Mouse (Mus musculus) C2C12 (cell line): Measurements from ENCODE around the gene Dennd4b. TPM values are rescaled to one million over a fixed set of nuclear protein-coding genes. Genes with fewer than 3 reads are reported as not detected.
"Not testable (repeated sequence)": the region's sequence is repeated elsewhere in the genome, so short reads cannot be mapped to it uniquely, and the experiment has no call there.

Experiments used
- H3K27me3 ChIP-seq: one replicate; pipeline ENCODE4 v1.6.1; 2011; ENCODE audit not compliant: control insufficient read depth, insufficient read depth, insufficient read length
- H3K36me3 ChIP-seq: one replicate; pipeline ENCODE4 v1.6.1; 2011; ENCODE audit not compliant: control insufficient read depth, insufficient read depth
- H3K4me3 ChIP-seq: one replicate; pipeline ENCODE4 v1.5.1; 2011; ENCODE audit warnings: mild to moderate bottlenecking, control low read depth; ENCODE audit not compliant: poor library complexity, insufficient read depth, severe bottlenecking
- H3K79me2 ChIP-seq: one replicate; pipeline ENCODE4 v1.6.1; 2011; ENCODE audit not compliant: control insufficient read depth, insufficient read depth
- H3K79me3 ChIP-seq: one replicate; pipeline ENCODE4 v1.6.1; 2011; ENCODE audit warnings: low read depth, control low read depth
- H3ac ChIP-seq: one replicate; pipeline ENCODE3; 2011; ENCODE audit warnings: low read depth; ENCODE audit not compliant: control insufficient read depth, insufficient read length
- CEBPB ChIP-seq: IDR thresholded peaks from one replicate; pipeline ENCODE4 v1.6.1; 2011; ENCODE audit warnings: low read depth, mild to moderate bottlenecking, control low read depth, moderate library complexity
- CTCF ChIP-seq: IDR thresholded peaks from one replicate; pipeline ENCODE4 v1.5.1; 2011; ENCODE audit not compliant: control insufficient read depth, insufficient read depth, insufficient read length
- FOSL1 ChIP-seq: IDR thresholded peaks from one replicate; pipeline ENCODE4 v1.8.0; 2011; ENCODE audit warnings: mild to moderate bottlenecking, low read length; ENCODE audit not compliant: poor library complexity, insufficient read depth, severe bottlenecking
- MAX ChIP-seq: IDR thresholded peaks from one replicate; pipeline ENCODE4 v1.6.1; 2011; ENCODE audit warnings: mild to moderate bottlenecking, control low read depth
- MYOD1 ChIP-seq: IDR thresholded peaks from one replicate; pipeline ENCODE4 v1.6.1; 2011; ENCODE audit warnings: low read depth; ENCODE audit not compliant: control insufficient read depth, insufficient read length
- MYOG ChIP-seq: IDR thresholded peaks from one replicate; pipeline ENCODE4 v1.6.1; 2011; ENCODE audit not compliant: control insufficient read depth, insufficient read length; ENCODE audit errors: extremely low read depth
- USF1 ChIP-seq: IDR thresholded peaks from one replicate; pipeline ENCODE4 v1.6.1; 2011; ENCODE audit warnings: low read depth, mild to moderate bottlenecking, control low read depth, moderate library complexity
- polyA plus RNA-seq: library from polyadenylated mRNA; unstranded; fragments of >200 nt; fragmentation: generic; extraction: Trizol; gene quantifications from one replicate; pipeline ENCODE4 v1.2.1, GENCODE M21; 2012; ENCODE audit warnings: missing spikeins

Gene Dennd4b
- polyA plus RNA-seq, 1 experiment: 2.6 TPM

DNA sequence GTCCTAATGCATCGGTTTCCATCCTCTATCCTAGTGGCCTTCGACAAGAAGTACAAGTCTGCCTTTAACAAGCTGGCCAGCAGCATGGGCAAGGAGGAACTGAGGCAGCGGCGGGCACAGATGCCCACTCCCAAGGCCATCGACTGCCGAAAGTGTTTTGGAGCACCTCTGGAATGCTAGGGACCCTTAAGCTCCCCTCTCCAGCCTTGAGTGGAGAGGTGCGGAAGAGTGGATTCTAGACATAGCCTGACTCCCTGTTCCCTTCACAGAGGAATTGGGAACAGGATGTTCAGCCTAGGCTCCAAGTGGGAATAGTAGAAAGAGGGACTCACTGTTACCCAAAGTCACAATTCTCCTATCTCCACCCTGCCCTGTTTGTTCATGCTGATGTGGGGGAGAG lies 14.8 kb downstream of the Dennd4b start:
- no peak overlapping the region for H3ac ChIP-seq
- H3K36me3 ChIP-seq: no peaks in the 10 kb centered on the region
- H3K79me3 ChIP-seq: no peaks in the 10 kb centered on the region
- TF ChIP-seq USF1: no peak
- TF ChIP-seq MAX: no peak
- no peak for TF ChIP-seq MYOD1
- TF ChIP-seq CEBPB: no peak
- TF ChIP-seq FOSL1: no peak
- TF ChIP-seq CTCF: no peak
- no peak for TF ChIP-seq MYOG
- no peaks in the 10 kb centered on the region for H3K27me3 ChIP-seq
- H3K79me2 ChIP-seq: no peaks in the 10 kb centered on the region
- no peak overlapping the region for H3K4me3 ChIP-seq

DNA sequence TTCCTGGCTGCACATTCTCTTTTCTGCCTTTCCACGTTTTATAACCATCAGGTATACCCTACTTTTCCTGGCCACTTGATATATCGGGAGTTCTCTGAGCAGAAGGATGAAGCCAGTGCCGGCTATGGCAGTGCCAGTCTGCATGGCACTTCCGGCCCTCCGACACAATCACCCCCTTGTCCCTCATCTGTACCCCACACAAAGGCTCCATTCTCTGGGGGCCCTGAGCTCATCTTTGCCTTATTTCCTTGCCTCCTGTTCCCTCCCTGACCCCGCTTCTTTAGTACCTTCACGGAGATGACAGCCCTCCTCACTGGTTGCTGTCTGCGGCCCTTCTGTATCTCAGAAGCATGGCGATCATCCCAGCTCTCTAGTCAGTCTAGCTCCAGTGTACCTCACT lies 15.7 kb downstream of the Dennd4b start:
- Histone ChIP-seq H3ac (no peak overlapping the region), H3K79me2 (no peaks in the 10 kb centered on the region), H3K27me3 (no peaks in the 10 kb centered on the region), H3K36me3 (no peaks in the 10 kb centered on the region), H3K79me3 (no peaks in the 10 kb centered on the region), H3K4me3 (no peak overlapping the region)
- no peak for TF ChIP-seq MYOG
- TF ChIP-seq FOSL1: no peak
- no peak for TF ChIP-seq CTCF
- no peak for TF ChIP-seq MYOD1
- TF ChIP-seq USF1: no peak
- TF ChIP-seq CEBPB: no peak
- TF ChIP-seq MAX: no peak

DNA sequence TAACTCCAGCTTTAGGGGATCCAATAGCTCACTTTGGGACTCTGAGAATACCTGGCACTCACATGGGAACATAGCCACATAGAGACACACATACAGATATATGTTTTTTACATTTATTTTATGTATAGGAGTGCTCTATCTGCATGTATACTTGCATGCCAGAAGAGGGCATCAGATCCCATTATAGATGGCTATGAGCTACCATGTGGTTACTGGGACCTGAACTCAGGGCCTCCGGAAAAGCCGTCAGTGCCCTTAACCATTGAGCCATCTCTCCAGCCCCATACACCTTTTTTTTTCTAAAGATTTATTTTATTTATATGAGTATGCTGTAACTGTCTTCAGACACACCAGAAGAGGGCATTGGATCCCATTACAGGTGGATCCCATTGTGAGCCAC lies 19.2 kb downstream of the Dennd4b start:
- H3K27me3 ChIP-seq: no peaks in the 10 kb centered on the region
- no peaks in the 10 kb centered on the region for H3K79me2 ChIP-seq
- no peak for TF ChIP-seq CTCF
- no peak for TF ChIP-seq MYOG
- no peak for TF ChIP-seq MYOD1
- TF ChIP-seq CEBPB: no peak
- TF ChIP-seq MAX: no peak
- TF ChIP-seq FOSL1: no peak
- TF ChIP-seq USF1: no peak
- H3K4me3 ChIP-seq: no peak overlapping the region
- H3ac ChIP-seq: no peak overlapping the region
- no peaks in the 10 kb centered on the region for H3K36me3 ChIP-seq
- H3K79me3 ChIP-seq: no peaks in the 10 kb centered on the region

DNA sequence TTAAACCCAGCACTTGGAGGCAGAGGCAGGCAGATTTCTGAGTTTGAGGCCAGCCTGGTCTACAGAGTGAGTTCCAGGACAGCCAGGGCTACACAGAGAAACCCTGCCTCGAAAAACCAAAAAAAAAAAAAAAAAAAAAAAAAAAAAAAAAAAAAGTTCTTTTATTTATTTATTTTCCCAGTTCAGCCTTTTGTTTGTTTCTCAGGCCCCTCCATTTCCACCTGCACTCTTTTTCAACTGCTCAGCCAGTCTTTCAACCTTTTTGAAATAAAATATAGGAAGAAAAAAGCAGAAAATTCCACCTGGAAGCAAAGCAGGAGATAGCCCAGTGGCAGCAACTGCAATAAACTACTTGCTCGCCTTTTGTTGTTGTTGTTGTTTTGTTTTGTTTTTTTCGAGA lies 24.4 kb downstream of the Dennd4b start:
- not testable (repeated sequence) for H3ac ChIP-seq, H3K27me3 ChIP-seq, H3K4me3 ChIP-seq, H3K36me3 ChIP-seq, H3K79me3 ChIP-seq
- H3K79me2 ChIP-seq: peaks cover 13% of the 10 kb centered on the region

DNA sequence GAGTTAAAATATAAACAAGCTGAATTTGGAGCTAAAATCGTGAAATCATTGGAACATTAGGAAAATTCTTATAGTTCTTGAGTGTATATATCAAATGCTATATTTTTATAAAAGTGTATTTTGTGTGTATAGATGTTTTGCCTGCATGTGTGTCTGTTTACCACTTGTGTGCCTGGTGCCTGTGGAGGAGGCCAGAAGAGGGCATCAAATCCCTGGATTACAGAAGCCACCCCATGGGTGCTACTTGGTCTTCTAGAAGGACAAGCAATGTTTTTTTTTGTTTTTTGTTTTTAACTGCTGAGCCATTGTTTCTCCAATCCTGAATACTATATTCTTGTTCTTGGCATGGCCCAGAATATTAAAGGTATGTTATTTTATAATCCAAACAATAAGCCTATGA lies 25.6 kb downstream of the Dennd4b start:
- Histone ChIP-seq H3K79me3 (peaks cover 20% of the 10 kb centered on the region), H3K36me3 (no peaks in the 10 kb centered on the region), H3ac (no peak overlapping the region), H3K4me3 (no peak overlapping the region), H3K27me3 (no peaks in the 10 kb centered on the region), H3K79me2 (peaks cover 25% of the 10 kb centered on the region)
- TF ChIP-seq MYOD1 (no peak), CTCF (no peak), CEBPB (no peak), MAX (no peak), USF1 (no peak), MYOG (no peak), FOSL1 (no peak)

DNA sequence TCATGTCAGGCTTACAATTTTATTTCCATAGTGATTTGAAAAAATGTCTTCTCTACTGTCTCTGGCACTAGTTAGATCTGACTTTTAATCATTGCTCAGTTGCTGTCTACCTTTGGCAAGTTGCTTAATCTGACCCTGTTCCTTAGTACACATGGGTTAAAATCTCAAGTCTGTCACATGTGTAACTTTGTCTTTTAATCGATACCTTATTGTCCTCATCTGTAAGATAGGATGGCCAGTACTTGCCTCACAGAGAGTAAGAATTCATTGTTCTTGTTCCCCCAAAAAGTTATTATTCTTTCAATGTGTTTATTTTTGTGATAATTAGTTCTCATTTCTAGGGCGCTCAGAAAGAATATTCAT lies 27.0 kb downstream of the Dennd4b start:
- peaks cover 34% of the 10 kb centered on the region for H3K79me3 ChIP-seq
- no peaks in the 10 kb centered on the region for H3K27me3 ChIP-seq
- peaks cover 38% of the 10 kb centered on the region for H3K79me2 ChIP-seq
- TF ChIP-seq FOSL1 (no peak), MAX (no peak), MYOD1 (no peak), CTCF (no peak), CEBPB (no peak), USF1 (no peak), MYOG (no peak)
- peak overlapping the region; percentile 23 for H3K4me3 ChIP-seq
- no peak overlapping the region for H3ac ChIP-seq
- H3K36me3 ChIP-seq: peaks cover 6% of the 10 kb centered on the region
